Mouse (Mus musculus) left cerebral cortex, adult 11 months (tissue): ENCODE results near the gene Kdm2b.

Experiments
- DNase-seq: peaks from one replicate; pipeline ENCODE4 v3.0.0; 2022; ENCODE audit warnings: low spot score

Kdm2b gene

DNA sequence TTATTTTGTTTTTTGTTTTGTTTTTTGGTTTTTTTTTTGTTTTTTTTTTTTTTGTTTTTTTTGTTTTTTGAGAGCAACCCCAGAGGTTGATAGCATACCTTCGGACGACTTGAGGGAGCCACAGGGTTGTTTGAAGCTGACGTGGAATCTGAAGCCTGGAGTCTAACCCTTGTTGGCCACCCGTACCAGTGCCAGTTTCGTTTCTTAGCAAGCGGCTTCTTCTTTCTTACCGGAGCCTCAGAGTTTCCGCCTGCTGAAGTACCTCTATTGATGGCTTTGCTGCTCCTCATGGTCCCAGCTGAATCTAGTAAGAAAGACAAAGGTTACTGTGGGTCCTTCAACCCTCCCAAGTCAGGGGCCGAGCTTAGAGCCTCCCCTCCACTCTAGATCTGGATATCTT lies 22.1 kb upstream of the Kdm2b start:
- no peak for DNase-seq

DNA sequence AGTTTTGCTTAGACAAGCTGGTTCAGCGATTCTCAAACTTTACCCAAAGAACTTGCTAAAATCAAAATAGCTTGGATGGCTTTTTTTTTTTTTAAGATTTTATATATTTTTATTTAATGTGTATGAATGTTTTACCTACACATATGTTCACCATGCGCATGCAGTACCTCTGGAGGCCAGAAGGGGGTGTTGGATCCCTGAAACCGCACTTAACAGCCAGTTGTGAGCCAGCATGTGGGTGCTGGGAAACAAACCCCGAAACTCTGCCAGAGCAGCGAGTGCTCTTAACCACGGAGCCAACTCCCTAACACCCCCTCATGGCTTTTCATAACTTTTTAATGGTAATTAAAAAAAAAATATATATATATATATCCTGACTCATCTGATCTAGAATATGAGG lies 21.2 kb upstream of the Kdm2b start:
- no peak for DNase-seq

DNA sequence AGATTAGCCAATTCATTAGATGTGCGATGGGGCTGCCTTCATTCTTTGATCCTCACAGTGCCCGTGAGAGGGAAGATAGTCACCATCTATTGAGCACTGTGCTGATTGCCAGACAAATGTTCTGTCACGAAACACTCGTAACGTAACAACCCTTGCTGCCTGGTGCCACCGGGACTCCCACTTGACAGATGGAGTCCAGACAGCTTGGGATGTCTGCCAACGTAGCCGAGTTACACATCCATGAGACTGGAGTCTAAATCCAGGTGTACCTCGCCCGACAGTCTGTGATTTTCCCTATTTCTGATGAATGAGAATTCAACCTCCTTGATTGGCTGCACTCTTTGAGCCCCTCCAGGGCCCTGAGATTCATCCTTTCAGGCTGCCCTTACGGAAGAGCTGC lies 20.2 kb upstream of the Kdm2b start:
- DNase-seq = no peak

DNA sequence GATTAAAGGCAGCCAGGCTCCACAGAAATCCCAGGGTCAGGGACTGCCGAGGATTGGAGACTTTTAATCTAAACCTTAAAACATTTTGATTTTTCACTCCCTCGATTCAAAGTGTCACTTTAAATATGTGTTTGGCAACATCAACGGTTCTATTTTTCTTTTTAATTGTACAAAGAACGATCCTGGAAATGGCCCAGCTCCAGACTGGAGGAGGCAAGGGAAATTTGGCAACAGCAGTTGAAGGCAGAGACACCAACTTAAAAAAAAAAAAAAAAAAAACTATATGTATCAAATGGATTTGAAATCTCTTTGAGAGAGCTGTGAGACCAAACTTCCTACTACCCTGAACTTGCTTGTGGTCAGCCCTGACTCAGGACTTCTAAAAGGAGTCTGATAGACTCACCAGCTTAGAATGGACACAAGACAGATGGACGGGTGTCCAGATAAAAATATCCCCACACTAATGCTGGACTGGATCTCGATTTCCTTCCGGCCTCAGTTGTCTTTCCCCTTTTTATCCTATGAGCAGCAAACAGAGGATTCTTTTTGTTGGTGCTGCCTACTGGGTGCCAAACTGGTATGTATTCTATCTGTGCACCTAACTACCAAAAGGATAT lies 19.4 kb upstream of the Kdm2b start:
- no peak for DNase-seq

DNA sequence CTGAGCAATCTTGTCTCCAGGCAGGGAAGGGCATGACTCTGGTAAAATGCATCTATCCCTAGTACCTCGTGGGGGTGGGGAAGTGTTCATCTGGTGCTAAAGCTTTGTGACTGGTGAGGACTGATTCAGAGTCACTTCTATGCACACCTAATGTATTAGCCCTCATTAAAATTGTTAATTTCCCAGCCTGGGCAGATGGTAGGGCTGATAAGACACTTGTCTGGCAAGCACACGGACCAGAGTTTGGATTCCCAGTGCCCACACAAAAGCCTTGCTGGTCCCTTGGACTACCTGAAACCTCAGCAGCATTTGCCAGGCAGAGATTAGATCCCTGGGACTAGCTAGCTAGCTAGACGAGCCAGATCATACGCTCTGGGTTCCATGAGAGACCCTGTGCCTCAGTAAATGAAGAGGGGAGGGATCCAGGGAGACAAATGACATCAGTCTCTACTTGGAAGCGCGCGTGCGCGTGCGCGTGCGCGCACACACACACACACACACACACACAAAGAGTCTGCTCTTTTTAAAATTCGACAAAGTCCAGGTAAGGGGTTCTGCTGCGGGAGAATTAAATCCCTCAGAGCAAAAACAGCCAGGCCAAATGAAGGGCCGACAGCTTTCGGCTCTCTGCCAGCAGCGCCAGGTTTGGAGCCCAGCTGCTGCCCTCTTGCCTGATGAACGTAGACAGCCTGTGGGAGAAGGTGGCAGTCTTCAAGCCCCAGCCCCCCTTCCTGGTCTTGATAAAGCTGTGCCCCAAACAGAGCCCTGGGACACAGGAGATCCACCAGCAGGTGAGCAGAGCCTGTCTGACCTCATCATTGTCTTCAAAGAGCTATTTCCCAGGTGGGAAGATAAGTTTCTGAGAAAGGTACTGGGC lies 16.3 kb upstream of the Kdm2b start:
- DNase-seq = no peak

DNA sequence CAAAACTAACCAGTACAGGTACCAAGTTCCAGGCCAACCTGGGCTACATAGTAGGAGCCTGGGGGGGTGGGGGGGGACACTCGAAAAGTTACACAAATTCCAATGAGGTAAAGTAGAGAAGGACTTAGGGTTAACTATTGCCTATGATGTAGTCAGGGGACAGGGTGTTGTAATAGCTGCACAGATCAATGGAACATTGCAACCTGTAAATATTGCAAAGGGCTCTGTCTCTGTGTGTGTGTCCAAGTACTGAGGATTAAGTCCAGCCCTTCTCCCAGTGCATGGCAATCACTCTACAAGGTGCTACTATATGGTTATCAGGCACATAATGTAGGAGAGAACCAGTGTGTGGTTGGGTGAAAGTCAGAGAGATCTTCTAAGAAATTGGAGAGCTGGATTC lies 11.3 kb upstream of the Kdm2b start:
- no peak for DNase-seq

DNA sequence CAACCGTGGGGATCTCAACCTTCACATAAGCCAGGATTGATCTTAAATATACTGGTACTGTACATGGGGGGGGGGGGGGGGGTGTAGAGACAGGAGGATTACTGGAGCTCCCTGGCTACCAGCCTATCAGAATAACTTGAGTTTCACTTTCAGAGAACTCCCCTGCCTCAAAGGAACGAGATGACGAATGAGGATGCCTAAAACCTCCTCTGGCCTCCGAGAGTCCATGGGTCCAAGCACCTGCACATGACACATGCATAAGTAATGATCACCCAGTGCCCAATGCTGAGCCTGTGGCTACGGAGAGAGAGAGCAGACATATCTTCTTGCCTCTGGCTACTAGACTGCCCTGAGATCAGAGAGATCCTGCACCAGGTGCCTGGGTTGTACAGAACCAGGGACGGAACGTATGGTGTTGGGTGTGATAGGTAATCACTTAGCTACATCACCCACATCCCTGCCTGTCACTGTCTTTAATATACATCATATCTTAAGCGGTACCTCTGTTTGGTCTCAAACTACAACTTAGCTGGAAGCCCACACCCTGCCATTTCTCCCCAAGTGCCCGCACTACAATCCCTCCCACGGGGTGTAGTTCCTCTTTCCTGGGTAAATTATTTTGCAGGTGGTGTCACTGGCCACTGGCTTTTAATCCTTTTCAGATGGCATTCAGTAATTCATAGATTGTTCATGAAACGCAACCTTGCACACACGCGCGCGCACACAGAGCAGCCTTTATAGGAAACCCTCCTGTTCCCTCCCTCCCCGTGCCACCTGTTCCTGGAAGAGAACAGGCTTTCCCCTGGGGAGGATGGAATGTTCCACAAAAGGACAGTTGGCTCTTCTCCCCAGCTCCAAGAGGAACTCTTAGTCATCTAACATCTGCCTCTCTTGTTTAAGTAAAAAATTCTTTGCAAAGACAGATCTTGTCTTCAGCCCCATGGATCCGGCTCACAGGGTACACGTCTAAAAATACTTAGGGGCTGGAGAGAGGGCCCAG lies 7.9 kb upstream of the Kdm2b start:
- DNase-seq = no peak

DNA sequence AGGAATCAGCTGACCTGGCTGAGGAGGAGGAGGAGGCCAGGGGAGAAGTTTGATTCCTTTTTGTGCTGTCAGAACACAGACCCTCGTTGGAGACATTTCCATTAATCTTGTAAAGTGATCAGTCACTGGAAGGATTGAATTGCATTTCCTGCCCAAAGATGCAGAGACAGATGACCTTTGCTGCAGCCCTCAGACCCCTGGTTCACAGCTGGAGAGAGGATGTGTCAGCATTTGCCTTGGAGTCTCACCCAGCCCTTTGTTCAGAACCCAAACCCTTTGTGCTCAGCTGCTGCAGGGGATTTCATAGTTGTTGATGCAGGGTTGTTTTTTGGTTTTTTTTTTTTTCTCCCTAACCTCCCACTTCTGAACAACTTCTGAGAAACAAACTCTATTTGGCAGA lies 5.3 kb upstream of the Kdm2b start:
- DNase-seq = no peak

DNA sequence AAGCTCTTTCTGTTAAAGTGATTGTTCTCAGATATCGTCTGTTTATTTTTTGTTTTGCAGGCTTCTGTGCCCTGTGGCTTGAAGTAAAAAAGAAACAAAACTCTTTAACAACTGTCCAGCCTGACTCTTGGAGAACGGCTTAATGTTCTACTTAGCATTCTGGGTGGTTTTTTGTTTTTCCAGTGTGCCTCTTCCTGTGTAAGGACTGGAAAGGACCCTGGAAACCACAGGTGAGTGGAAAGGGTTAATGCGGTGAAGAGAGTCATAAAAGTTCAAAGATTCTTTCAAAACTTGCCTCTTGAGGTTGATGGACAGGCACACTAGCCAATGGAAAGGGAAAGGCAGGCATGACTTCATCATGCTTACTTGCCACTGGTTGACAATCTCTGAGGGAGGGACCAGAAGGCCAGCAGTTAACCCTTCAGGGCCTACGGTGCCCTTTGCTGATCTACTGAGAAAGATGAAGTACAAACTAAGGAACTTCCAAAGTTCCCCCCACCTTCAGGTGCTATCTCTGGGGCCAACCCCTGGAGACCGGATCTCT lies 4.8 kb upstream of the Kdm2b start:
- peak; percentile 76 for DNase-seq

DNA sequence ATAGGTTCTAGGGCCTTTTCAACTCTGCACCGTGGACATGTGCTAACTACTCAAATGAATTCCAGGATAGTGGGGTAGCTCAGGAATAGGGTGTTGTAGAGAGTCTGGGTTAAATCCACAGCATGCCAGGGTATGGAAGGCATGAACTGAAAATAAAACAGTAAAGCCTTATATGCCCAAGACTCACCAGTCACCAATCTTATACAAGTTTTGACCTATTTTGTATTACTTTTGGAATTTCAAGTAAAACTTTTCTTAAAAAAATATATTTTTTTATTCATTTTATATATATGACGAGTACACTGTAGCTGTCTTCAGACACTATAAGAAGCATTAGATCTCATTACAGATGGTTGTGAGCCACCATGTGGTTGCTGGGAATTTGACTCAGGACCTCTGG lies 4.2 kb upstream of the Kdm2b start:
- DNase-seq = no peak

DNA sequence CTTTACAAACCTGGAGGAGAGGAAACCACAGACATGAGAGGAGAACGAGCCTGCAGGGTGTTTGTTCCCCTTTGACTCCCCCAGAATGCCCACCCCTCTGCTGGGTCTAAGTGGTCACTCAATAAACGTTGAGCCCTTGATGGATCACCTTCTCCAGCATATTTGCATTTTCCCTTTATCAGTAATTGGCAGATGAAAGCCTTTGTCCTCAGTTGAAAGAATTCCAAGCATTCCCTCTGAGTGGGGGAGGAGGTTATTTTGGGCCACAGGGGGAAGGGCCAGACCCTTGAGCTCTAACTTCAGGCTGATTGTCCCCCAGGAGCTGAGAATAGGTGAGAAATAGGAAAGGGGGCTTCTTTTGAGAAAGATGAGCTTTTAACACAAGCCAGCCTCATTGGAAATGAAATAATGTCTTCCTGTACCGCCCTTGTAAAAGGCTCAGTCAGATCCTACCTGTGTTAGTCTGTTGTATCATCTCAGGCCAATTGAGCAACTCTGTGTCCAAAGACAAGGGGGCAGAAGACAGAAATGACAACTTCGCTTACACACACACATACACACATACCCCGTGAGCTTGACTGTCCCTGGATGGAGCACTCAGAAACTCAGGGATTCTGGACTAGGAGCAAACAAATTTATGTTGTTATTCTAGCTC lies 1.9 kb upstream of the Kdm2b start:
- DNase-seq = no peak

DNA sequence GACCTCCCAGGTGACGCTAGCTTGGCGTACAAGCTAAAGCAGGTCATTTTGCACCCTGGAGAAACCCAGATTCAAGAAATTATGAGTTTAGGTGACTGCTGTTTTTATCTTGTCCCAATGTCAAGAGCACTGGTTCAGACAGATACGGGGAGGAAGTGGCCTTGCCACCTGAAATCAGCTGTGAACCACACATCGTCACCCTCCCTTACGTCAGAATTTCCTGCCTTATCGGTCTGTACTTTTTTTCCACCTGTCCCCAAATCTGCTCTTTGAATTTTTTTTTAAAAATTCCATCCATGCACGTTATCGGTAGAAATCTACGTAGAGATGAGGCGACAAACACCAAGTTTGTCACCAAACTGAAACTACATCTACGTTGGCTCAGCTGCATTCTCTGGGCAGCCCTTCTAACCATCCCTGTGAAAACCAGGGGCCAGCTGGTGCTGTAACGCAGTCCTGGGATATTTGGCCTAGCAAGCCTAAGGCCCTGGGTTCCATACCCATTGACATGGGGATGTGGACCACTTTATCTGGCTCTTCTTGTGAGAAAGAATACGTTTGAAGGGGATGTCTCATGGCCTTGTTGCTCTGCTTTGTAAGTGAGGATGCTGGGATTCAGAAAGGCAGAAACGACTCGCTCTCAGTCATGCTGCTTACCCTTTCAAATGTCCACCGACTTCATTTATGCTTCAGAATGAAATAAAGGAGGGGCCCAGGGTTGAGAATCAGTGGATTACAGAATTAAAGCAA lies 963 bp upstream of the Kdm2b start:
- DNase-seq = no peak

DNA sequence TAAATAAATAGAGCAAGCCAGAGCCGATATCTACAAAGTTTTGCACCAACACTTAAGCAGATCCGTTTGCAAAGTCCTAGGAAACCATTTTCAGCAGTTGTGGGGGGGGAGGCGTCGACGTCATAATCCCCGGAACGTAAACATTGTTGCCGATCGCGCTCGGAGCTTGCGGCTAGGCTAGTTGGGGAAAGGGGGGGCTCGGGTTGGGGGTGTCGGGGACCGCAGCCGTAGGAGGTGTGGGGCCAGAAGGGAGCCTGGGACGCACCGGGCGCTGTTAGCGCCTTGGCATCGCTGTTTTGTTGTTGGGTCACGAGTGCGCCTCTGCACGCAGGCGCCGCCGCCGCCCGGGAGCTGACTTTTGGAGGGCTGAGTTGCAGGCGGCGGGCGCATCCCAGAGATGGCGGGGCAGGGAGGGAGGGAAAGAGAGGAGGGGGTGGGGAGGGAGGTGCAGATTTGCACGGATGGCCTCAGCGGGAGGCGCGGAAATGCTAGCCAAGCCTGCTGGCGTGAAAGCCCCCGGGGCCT lies 560 bp downstream of the Kdm2b start:
- peak; percentile 53 for DNase-seq

DNA sequence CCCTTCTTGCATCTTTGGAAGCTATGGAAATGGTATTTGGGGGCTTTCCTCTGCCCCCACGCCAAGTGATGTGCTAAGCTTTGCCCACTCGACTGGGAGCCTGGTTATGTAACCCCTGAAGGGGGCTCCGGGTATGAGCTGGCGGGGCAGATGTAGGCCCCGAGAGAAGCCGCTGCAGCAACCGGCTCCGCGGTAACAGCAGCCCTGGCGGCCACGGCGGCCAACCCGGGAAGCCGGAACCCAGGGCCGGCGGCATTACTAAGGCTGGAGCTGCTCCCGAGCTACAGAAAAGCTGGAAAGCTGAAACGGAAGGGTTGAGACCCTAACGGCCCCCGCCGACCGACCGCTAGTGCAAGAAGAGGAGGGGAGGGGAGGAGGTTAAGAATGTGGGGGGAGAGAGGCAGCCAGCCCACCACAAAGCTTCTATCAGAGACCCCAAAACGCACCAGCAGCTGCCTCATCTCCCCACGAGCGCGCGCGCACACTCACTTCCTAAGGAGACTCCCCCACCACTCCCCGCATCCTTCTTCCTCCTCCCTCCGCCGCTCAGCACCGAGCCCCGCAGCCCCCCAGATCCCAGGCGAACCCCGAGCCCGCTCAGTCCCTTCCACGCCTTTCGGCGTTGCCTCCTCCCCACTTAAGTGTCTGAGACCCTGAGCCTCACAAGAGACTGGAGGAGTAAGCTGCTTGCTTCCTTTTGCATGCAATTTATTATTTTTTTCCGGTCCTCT lies 1.4 kb downstream of the Kdm2b start:
- DNase-seq = no peak

DNA sequence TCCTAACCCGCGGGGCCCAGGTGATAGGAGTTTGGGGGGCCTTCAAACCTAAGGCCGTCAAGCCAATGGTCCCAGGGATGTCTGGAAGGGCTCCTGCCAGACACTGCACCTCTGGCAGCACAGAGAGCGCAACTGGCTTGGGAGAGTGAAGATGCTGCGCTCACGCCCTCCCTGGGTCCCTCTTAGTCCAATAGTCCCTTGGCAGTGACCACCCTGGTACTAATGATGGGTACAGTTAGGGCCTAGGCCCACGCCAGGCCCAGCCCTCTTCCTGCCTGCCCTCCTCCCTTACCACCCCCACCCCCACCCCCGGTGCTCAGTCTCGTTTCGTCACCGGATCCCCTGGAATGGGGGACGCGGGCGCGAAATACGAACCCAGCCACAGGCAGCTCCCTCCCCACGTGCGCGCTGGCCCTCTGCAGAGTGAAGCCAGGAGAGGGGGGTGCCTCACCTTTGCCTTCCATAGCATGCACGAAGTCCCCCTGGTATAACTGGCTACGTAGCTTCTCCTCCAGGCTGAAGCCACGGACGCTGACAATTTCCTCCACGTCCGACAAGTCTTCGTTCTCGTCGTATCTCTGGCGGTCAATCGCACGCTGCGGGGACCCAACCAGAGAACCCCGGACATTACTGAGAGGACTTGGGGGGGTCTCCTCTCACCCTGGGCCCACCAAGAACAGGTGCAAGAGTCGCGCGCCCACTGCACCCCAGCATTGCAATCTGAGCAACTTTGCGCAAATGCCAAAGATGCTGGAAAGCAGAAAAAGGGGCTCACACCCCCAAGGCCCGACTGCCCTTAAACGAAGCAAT lies 2.2 kb downstream of the Kdm2b start:
- DNase-seq = no peak

DNA sequence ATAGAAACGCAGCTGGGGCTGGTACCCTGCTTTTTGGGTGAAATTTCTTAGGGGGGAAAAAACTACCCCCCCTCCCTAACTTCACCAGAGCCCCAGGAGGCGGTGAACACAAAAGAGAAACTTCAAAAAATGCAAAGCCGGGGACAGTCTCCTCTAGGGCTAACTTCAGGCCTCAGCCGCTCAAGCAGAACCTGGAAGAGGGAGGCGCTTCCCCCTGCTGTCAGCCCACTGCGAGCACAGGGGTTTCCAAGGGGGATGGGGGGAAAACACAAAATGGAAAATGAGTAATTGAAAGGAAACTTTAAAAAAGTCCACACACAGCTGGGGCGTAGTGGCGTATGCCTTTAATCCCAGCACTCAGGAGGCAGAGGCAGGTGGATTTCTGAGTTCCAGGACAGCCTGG lies 3.5 kb downstream of the Kdm2b start:
- no peak for DNase-seq

DNA sequence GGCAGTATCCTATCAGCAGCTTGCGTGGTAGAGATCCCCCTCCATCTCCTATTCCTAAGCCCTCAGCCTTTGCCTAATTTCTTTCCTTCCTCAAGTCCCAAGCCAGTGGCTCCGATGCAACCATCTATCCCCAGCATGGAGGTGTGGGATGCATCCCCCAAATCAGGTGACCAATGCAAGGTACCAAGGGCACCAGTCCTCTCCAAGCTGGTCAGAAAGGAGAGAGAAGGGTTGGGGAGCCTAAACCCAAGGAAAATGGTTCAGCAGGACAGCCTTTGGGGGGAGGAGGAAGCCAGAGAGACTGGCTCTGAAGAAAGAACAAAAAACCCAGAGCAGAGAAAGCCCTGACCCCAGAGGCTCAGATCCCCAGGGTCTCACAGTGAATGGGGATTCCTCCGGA lies 4.3 kb downstream of the Kdm2b start:
- no peak for DNase-seq

DNA sequence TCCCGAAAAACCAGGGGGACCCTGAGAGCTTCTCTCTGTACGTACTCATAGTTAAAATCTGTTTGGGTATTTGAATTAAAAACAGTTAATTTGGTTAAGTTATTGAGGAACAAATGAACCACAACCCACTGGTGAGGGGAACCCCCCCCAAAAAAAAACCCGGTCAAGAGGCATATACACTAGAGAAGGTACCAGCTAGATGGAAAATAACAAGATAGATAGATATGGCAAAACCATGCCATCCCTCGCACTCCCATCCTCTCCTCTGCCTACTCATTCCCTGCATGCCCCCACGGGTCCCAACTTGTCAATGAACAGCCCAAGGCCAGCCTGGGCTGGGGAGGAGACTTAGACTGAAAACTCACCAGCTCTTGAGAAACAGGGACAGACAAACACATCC lies 5.1 kb downstream of the Kdm2b start:
- no peak for DNase-seq

DNA sequence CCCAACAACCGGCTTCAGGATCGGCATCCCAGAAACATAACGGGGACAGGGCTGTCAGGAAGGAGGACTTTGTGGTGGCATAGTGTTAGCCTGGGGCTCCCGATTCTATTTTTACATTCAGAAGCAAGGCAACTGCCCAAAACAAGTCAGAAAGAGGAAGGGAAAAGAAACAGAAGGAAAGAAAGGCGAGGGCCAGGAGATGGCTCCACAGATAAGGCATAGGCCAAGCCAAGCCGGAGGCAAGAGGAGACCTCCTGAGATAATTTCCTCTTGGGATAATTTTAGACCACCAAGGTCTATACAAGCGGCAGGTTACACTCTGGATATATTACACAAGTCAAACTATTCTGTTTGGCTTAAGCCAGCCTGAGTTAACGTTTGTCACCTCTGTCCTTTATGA lies 10.7 kb downstream of the Kdm2b start:
- DNase-seq = no peak
